Mouse (Mus musculus) cerebellum, adult 11 months (tissue): ENCODE measurements around the gene Olfr558.

ENCODE experiments used
- DNase-seq: peaks from one replicate; pipeline ENCODE4 v3.0.0; 2022

Olfr558 gene

DNA sequence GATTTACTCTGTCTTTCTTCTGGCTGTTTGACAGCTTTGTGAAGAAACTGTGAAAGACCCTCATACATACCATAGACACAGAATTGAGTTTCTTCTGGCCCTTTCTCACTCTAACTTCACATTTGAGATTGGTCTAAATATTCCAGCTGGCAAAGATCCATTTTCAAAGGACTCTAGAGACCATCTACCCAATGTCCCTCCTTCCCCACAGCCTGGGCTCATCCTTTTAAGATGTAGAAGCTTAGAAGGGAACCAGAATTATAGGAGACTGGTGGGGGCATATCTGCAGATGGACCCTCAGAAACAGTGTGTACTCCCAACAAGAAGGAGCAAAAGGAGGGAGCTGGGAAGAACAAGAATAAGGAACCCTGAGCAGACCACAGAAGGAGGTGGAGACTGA lies at the start of gene Olfr558:
Gene Olfr558, plus strand, starts transcription at position 301 of the 400 bp plus-strand sequence.
- DNase-seq: no peak

DNA sequence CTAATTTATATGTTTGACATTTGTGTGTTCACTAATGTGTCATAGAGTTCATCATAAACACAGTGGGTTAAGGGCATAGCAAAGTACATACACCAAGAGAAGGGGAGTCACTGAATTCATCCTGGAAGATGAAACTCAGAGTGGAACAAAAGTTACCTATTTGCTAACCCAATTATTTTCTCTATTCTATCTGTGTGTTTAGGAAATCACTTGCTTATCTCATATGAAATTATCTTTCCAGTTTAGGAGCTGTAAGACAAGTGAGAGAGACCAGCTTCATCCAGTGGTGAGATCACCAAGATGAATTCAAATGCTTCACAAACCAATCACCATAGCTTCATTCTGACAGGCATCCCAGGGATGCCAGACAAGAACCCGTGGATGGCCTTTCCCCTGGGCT lies 43.5 kb upstream of the Olfr558 start, which contains the start of gene Olfr555:
Gene Olfr555, plus strand, starts transcription at position 301 of the 400 bp plus-strand sequence.
- DNase-seq: no peak

DNA sequence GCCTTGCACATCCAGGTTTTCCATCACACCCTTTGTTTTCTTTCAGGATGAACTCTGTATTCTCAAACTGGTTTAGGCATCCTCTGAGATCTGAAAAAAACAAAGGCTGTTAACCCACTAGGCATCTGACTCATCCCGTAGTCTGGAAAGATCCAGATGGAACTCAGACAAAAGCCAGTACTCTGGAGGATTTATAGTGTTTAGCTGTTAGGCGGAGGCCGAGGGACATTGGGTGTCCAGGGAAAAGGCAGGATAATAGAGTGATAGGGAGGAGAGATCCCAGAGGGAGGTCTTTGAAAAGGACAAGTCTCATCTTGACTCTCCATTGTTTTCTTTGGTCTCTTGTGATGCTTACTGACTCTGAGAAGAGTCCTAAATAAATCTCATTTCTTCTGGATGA lies 37.4 kb upstream of the Olfr558 start, which contains the start of gene Olfr556:
Gene Olfr556, plus strand, starts transcription at position 301 of the 400 bp plus-strand sequence.
- no peak for DNase-seq

DNA sequence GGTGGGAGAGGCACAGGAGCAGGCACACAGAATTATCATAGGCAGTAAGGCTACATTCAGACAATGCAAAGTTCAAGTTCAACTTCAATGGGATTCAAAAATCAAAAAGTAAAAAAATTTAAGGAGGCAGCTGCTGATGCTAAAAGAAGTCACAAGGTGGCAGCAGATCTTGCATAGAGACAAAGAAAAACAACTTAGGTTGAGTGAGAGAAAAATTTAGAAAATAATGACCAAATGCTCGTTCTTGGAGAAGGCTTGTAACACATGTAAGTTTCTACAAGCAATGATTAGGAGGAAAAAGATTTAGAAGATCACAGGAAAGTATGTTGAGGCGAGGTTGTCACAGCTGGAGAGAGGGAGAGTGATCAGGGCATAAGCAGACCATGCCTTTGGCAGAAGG lies 36.6 kb upstream of the Olfr558 start:
- no peak for DNase-seq

DNA sequence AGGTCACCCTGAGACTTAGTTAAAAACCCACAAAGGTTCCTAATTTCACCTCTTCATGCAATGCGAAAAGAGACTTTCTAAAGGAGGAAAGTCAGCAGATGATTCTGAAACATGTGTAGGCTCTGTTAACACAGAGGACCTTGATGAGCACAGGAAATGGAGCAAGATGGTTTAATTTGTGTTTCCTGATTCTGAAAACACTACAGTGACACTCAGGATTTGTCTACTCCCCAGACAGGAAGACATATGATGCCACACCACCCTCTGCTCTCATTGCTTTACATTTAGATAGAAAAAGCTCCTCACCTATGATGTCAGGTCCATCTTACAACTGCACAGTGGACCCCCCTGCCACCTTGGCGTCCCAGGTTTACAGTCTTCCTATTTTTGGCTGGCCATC lies 25.8 kb upstream of the Olfr558 start:
- no peak for DNase-seq

DNA sequence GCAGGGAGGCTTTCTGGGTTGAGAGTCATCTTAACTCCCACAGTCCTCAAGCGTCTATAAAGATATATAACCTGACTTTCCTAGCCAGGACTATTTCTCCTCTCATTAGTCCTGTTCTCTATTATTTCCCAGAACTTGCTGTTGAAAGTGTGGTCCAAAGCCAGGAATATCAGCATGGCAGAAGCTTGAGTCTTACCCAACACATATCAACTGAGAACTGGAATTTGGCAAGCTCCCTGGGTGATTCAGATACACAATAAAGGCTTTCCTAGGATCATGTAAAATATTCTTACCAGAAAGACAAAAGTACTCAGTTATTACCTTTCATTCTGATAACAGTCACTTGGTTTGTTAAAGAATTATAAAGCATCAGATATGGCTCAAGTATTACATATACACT lies 20.1 kb upstream of the Olfr558 start:
- DNase-seq: no peak

DNA sequence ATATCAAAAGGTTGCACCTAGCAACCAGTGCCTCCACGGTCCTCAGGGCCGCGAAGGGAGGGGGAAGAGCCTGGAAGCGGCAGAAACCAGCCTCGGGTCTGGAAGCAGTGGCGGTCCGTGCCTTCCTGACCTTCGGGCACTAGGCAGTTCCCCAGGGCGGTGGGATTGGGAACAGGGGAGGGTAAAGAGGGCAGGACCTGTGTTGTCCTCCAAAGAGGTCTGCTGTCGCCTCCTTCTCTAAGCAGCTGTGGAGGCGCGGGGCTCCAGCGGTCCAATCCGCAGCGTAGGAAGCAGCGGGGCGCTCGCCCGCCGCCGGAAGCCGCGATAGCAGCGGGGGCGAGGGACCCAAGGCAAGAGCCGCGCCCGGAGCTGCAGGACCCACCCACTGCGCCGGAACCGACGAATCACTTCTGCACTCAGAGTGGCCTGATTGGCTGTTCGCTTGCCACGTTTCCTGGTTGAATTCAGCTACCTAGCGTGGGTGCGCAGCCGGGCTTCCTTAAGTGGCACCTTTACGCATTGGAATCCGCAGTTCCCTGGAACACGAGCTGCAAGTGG lies 15.0 kb upstream of the Olfr558 start, which contains the start of gene Trim68:
Gene Trim68, minus strand, starts transcription at position 384 of the 558 bp plus-strand sequence.
- DNase-seq: peak; percentile 41

DNA sequence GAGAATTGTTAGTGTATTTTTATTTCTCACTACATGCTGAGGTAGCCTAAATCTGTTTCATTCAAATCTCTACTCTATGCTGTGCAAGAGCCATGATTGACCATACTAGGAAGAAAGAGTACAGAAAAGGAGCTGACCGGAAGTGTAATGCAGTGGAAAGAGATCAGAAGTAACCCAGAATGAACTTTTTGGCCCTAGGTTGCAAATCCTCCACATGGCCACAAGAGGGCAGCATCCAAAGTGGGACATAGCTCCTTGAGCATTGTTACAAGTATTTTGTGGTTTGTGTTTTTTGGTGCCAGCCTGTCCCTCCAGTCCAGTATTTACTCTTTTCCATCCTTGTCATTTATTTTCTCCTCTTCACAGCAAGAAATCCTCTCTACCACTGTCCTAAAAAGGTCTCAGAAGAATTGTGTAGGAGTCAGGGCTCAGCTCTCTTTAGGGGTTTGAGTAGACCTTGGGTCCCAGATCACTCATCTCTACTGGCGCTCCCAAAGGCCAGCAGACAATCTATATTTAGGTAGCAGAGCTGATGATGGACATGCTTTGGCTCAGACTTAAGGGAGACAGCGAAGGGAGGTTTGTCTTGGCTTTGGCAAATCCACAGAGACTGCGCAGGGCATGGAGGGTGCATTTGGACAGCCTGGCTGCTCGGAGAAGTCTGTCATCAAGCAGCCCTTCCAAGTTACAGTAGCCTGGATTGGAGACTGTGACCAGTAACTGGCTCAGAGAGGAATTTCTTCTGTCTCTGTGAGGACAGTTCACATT lies 6.5 kb upstream of the Olfr558 start, which contains the start of gene Olfr557:
Gene Olfr557, plus strand, starts transcription at position 553 of the 768 bp plus-strand sequence.
- DNase-seq: no peak

DNA sequence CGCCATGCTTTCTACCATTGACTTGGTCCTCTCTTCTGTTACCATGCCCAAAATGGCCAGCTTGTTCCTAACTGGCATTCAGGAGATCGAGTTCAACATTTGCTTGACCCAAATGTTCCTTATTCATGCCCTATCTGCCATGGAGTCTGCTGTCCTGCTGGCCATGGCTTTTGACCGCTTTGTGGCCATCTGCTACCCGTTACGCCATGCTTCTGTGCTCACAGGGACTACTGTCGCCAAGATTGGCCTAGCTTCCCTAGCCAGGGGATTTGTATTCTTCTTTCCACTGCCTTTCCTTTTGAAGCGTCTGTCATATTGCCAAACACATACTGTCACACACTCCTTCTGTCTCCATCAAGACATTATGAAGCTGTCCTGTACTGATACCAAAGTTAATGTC lies 3.6 kb upstream of the Olfr558 start:
- peak; percentile 22 for DNase-seq

DNA sequence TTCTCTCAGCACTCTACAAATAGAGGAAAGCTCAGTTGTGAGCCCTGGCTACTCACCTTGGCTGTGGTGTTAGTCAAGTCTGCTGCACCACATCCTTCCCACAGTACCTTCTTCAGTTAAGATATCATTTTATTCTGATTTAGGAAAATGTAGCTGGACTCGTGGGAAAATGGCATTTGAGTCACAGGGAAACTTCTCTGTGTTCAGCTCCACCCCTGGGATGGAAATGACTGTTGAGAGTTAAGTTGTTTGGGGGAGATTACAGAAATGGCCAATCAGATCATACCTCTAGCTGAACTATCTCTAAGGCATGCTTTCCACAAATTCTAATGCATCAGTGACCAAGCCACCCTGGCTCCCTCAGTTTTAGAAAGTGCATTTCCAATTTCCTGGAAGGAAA lies 17.0 kb downstream of the Olfr558 start, which contains the start of gene Olfr33:
Gene Olfr33, minus strand, starts transcription at position 101 of the 400 bp plus-strand sequence.
- DNase-seq: no peak

DNA sequence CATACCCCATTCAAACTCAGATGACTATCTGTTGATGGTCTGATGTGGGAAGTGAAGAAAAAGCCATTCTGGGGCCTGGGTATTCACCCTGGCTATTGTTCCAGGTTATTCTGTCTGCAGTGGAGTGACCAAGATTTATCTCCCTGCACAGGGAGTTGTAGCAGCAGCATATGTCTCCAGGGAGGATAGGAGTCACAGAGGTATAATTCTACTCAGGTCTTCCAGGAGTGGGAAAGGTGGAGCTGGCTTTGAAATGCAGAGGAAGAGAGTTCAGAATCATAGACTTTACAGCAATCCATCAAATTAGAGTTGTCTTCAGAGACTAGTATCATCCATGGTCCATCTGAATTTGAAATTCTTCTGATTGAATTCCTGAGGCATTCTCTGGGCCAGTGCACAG lies 25.4 kb downstream of the Olfr558 start, which contains the start of gene Olfr559:
Gene Olfr559, minus strand, starts transcription at position 101 of the 400 bp plus-strand sequence.
- DNase-seq: no peak

DNA sequence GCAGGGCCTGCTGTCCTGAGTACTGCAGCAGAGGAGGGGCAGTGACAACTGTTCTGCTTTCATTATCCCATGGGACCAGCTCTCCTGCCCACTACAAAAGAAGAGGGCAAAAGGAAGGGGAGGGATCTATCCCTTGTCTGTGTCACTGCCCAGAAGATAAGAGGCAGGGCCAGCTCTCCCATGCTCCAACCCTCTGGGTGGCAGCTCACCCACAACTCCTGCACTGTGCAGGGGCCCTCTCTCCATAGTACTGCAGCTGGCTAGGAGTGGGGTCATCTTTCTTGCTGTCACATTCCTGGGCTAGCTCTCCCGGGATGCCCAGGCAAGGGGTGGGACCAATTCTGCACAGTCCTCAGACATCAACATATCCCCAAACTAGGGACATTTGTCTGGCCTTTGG lies 31.8 kb downstream of the Olfr558 start:
- no peak for DNase-seq

DNA sequence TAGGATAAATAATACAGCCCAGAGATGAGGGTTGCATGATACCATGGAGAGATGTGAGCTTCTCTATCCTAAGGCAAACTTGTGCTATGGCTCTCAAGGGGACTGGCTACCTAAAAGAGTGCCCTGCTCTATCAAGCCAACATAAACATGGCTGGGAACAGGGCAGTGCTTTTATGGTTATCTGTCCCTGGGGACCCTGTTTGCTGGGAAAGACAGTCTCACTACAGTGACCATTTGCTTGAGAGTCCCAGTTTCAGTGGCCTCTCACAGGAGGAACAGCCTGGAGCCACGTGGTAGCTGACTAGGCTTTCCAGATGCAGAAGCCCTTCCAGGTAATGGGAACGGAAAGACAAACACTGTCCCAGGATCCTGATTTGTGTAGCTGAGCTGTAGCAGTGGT lies 35.7 kb downstream of the Olfr558 start:
- no peak for DNase-seq

DNA sequence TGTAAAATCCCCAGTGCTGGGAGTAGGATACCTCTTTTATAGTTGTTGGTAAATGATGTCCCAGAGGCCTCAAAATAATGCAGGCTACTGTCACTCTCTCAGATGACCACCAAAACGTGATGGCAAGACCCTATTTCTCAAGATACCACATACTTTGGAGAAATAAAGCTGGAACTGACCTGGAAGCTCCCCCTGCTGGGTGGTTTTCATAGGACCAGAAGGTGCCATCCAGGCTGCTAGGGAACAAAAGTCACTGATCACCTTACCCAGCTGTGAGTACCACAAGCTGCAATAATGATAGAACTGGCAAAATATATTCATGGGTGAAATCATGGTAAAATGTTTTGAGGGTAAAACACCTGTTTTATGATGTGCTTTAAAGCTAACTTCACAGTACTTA lies 50.1 kb downstream of the Olfr558 start:
- DNase-seq: no peak

DNA sequence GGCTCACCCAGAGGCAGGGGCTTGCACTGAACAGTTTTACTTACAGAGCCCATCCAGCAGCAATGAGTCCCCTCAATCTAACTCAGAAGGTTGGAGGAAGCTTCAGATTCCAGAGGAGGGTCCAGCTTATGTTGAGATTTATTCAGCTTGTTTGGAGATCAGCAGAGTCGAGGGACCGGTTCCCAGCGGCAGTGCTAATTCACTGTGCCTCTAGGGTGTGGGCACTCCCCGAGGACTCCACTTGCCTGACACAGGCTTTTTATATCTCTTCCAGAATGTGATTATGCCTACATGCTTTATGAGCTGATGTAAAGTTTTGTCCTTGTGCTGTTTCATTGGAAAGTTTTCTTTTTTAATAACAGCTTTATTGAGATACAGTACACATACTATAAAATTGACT lies 57.3 kb downstream of the Olfr558 start, which contains the start of the genes Olfr560 and Olfr78:
Gene Olfr560, minus strand, starts transcription at position 101 of the 400 bp plus-strand sequence.
Gene Olfr78, minus strand, starts transcription at position 206 of the 400 bp plus-strand sequence.
- DNase-seq: no peak
